Mouse (Mus musculus): ENCODE data around the gene Fbxo6.

DNA sequence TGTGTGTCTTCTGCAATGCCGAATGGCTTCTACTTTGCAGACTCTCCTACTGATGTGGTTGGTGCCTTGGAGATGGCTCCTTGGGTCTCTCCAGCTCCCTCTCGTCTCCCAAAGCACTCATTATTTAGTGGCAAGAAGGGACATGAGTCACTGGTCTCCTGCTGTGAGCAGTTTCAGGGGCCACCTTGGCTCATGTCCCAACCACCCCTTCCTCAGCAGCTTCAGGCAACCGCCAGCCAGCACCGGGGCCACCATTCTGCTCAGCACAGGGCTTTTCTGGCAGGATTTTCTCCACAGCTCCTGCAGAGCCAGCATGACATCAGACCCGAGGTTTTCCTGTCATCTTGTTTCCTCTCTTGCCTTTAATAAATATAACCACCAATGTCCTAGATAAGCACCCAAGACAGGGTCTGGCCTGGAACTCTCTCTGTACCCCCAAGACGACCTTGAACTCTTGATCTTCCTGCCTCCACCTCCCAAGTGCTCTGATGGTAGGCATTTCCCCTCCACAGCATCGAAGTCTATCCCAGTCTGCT is 43.3 kb downstream of the Fbxo6 start:
- no peak for TF ChIP-seq POLR2A (IDR thresholded peaks at IDR 0.05; ENCODE audit: low read depth, low read length)
- TF ChIP-seq CTCF (IDR thresholded peaks at IDR 0.05; ENCODE audit: extremely low read depth, insufficient read depth, insufficient read length, insufficient replicate concordance): no peak

All from spleen, adult 2 months (tissue).